Mouse (Mus musculus): ENCODE data around the gene Bpifb9b. TPM values are rescaled to one million over a fixed set of nuclear protein-coding genes. Genes with fewer than 3 reads are reported as not detected.
A peak's percentile ranks its signal among the peaks of the same experiment; 100 is the strongest.
"Not testable (repeated sequence)": the region's sequence is repeated elsewhere in the genome, so short reads cannot be mapped to it uniquely, and the experiment has no call there.

Gene Bpifb9b
- polyA plus RNA-seq, 1 experiment, result not detected

- no peak overlapping the region for H3K27ac ChIP-seq (ENCODE audit: insufficient read depth, low read depth, low read length)
- H3K4me1 ChIP-seq (ENCODE audit: control insufficient read depth, insufficient read depth, low read length), result no peaks in the 10 kb centered on the region
- 88% methylated on average over 4 of the region's 4 CpGs for WGBS
- TF ChIP-seq POLR2A (IDR thresholded peaks at IDR 0.05; ENCODE audit: insufficient read depth, low read depth, low read length), result no peak
- no peak for TF ChIP-seq CTCF (IDR thresholded peaks at IDR 0.05; ENCODE audit: insufficient read depth, low read depth, low read length)
- H3K4me3 ChIP-seq (ENCODE audit: insufficient read depth, low read depth, low read length), result no peak overlapping the region
Measured at GRCm38 (mm10) chr2:154335572-154335971, 28.5 kb downstream of the Bpifb9b start.

GRCm38 (mm10) chr2:154338161-154338560, 31.1 kb downstream of the Bpifb9b start:
- TF ChIP-seq POLR2A (IDR thresholded peaks at IDR 0.05; ENCODE audit: insufficient read depth, low read depth, low read length) (no peak), CTCF (IDR thresholded peaks at IDR 0.05; ENCODE audit: insufficient read depth, low read depth, low read length) (no peak)
- Histone ChIP-seq H3K4me3 (ENCODE audit: insufficient read depth, low read depth, low read length) (no peak overlapping the region), H3K4me1 (ENCODE audit: control insufficient read depth, insufficient read depth, low read length) (no peaks in the 10 kb centered on the region), H3K27ac (ENCODE audit: insufficient read depth, low read depth, low read length) (no peak overlapping the region)
- 81% methylated on average over 1 of the region's 1 CpGs for WGBS

- TF ChIP-seq CTCF (IDR thresholded peaks at IDR 0.05; ENCODE audit: insufficient read depth, low read depth, low read length), result no peak
- TF ChIP-seq POLR2A (IDR thresholded peaks at IDR 0.05; ENCODE audit: insufficient read depth, low read depth, low read length), result no peak
- 76% methylated on average over 2 of the region's 2 CpGs for WGBS
- Histone ChIP-seq H3K27ac (ENCODE audit: insufficient read depth, low read depth, low read length) (no peak overlapping the region), H3K4me1 (ENCODE audit: control insufficient read depth, insufficient read depth, low read length) (no peaks in the 10 kb centered on the region), H3K4me3 (ENCODE audit: insufficient read depth, low read depth, low read length) (no peak overlapping the region)
Measured at GRCm38 (mm10) chr2:154339356-154339755, 32.3 kb downstream of the Bpifb9b start.

GRCm38 (mm10) chr2:154348152-154348551, 41.1 kb downstream of the Bpifb9b start:
- Histone ChIP-seq H3K4me1 (ENCODE audit: control insufficient read depth, insufficient read depth, low read length) (no peaks in the 10 kb centered on the region), H3K27ac (ENCODE audit: insufficient read depth, low read depth, low read length) (no peak overlapping the region), H3K4me3 (ENCODE audit: insufficient read depth, low read depth, low read length) (no peak overlapping the region)
- no peak for TF ChIP-seq CTCF (IDR thresholded peaks at IDR 0.05; ENCODE audit: insufficient read depth, low read depth, low read length)
- no peak for TF ChIP-seq POLR2A (IDR thresholded peaks at IDR 0.05; ENCODE audit: insufficient read depth, low read depth, low read length)
- 95% methylated on average over 3 of the region's 3 CpGs for WGBS

GRCm38 (mm10) chr2:154354000-154354425, 47.0 kb downstream of the Bpifb9b start:
- not testable (repeated sequence) for H3K4me1 ChIP-seq (ENCODE audit: control insufficient read depth, insufficient read depth, low read length)
- Histone ChIP-seq H3K27ac (ENCODE audit: insufficient read depth, low read depth, low read length) (peak overlapping the region; percentile 54), H3K4me3 (ENCODE audit: insufficient read depth, low read depth, low read length) (peak overlapping the region; percentile 39)
- 82% methylated on average over 15 of the region's 19 CpGs for WGBS

- Histone ChIP-seq H3K4me3 (ENCODE audit: insufficient read depth, low read depth, low read length) (no peak overlapping the region), H3K4me1 (ENCODE audit: control insufficient read depth, insufficient read depth, low read length) (no peaks in the 10 kb centered on the region), H3K27ac (ENCODE audit: insufficient read depth, low read depth, low read length) (no peak overlapping the region)
- TF ChIP-seq POLR2A (IDR thresholded peaks at IDR 0.05; ENCODE audit: insufficient read depth, low read depth, low read length), result no peak
- TF ChIP-seq CTCF (IDR thresholded peaks at IDR 0.05; ENCODE audit: insufficient read depth, low read depth, low read length), result no peak
- WGBS, result 98% methylated on average over 1 of the region's 1 CpGs
Measured at GRCm38 (mm10) chr2:154367510-154367909, 60.5 kb downstream of the Bpifb9b start.

Other genes starting within 250 kb of the Bpifb9b start
- not detected in 2 replicates for gene Bpifa3, start 176.9 kb upstream of the Bpifb9b start, polyA plus RNA-seq (2012; ENCODE audit: insufficient read depth, insufficient read length, low replicate concordance, missing spikeins)
- gene Bpifa1, start 164.3 kb upstream of the Bpifb9b start, polyA plus RNA-seq (2012; ENCODE audit: insufficient read depth, insufficient read length, low replicate concordance, missing spikeins), result not detected in 2 replicates
- gene Bpifa5, start 144.6 kb upstream of the Bpifb9b start, polyA plus RNA-seq (2012; ENCODE audit: insufficient read depth, insufficient read length, low replicate concordance, missing spikeins), result not detected in 2 replicates
- gene Bpifb1, start 116.4 kb upstream of the Bpifb9b start, polyA plus RNA-seq (2012; ENCODE audit: insufficient read depth, insufficient read length, low replicate concordance, missing spikeins), result not detected in 2 replicates
- gene Bpifb5, start 83.5 kb upstream of the Bpifb9b start, polyA plus RNA-seq (2012; ENCODE audit: insufficient read depth, insufficient read length, low replicate concordance, missing spikeins), result not detected in 2 replicates
- not detected in 2 replicates for gene Bpifb9a, start 49.4 kb upstream of the Bpifb9b start, polyA plus RNA-seq (2012; ENCODE audit: insufficient read depth, insufficient read length, low replicate concordance, missing spikeins)
- gene Cdk5rap1, start 65.8 kb downstream of the Bpifb9b start, polyA plus RNA-seq (2012; ENCODE audit: insufficient read depth, insufficient read length, low replicate concordance, missing spikeins), result not detected in 2 replicates
- not detected in 2 replicates for gene Snta1, start 100.9 kb downstream of the Bpifb9b start, polyA plus RNA-seq (2012; ENCODE audit: insufficient read depth, insufficient read length, low replicate concordance, missing spikeins)
- not detected in 2 replicates for gene Cbfa2t2, start 129.3 kb downstream of the Bpifb9b start, polyA plus RNA-seq (2012; ENCODE audit: insufficient read depth, insufficient read length, low replicate concordance, missing spikeins)
- gene 1700003F12Rik, start 239.9 kb downstream of the Bpifb9b start, polyA plus RNA-seq (2012; ENCODE audit: insufficient read depth, insufficient read length, low replicate concordance, missing spikeins), result not detected in 2 replicates
- not detected in 2 replicates for gene Actl10, start 244.5 kb downstream of the Bpifb9b start, polyA plus RNA-seq (2012; ENCODE audit: insufficient read depth, insufficient read length, low replicate concordance, missing spikeins)

Measured in olfactory bulb, adult 2 months (tissue).